Mouse (Mus musculus) bone marrow macrophage, adult 2 months (primary cell): ENCODE data around the gene Prom2.

Source experiments
- CTCF ChIP-seq: IDR thresholded peaks from 2 replicates; pipeline ENCODE4 v1.5.1; 2012; ENCODE audit warnings: low read depth, mild to moderate bottlenecking, low read length, moderate library complexity
- POLR2A ChIP-seq: IDR thresholded peaks from 2 replicates; pipeline ENCODE4 v1.6.1; 2012; ENCODE audit warnings: mild to moderate bottlenecking, low read depth, low read length, borderline replicate concordance

DNA sequence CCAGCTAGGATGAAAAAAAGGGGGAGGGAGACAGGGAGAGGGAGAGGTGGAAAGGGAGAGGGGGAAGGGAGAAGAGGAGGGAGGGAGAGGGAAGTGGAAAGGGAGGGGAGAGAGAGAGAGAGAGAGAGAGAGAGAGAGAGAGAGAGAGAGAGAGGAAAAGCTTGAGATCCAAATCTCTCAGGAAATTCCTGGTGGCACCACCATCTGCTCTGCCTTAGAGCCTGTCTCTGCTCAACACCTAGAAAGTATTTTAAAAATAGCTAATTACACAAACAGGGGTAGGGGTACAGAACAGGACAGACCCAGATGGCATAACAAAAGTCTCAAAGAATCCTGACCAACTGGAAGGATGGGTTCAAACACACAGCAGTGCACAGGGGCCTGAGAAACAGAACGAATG, 9.2 kb upstream of the Prom2 start:
- no peak for TF ChIP-seq CTCF
- no peak for TF ChIP-seq POLR2A
